Mouse (Mus musculus): ENCODE measurements around the gene Dbx2.

Gene Dbx2

GRCm38 (mm10) chr15:95655860-95656259 lies at the start of gene Dbx2:
Gene Dbx2, minus strand, starts transcription at chr15:95655960.
- DNase-seq (ENCODE audit: low spot score in 2 of 2) = no peak

GRCm38 (mm10) chr15:95702206-95702605 lies 46.4 kb upstream of the Dbx2 start:
- no peak for DNase-seq (ENCODE audit: low spot score in 2 of 2)

GRCm38 (mm10) chr15:95701573-95701972 lies 45.8 kb upstream of the Dbx2 start:
- DNase-seq (ENCODE audit: low spot score in 2 of 2) = no peak

GRCm38 (mm10) chr15:95699371-95699770 lies 43.6 kb upstream of the Dbx2 start:
- DNase-seq (ENCODE audit: low spot score in 2 of 2) = no peak

- DNase-seq (ENCODE audit: low spot score in 2 of 2) = peak in 1 of 2 experiments; percentile 32
Measured at GRCm38 (mm10) chr15:95693759-95694158, 38.0 kb upstream of the Dbx2 start.

GRCm38 (mm10) chr15:95691594-95691993 lies 35.8 kb upstream of the Dbx2 start:
- DNase-seq (ENCODE audit: low spot score in 2 of 2) = no peak

GRCm38 (mm10) chr15:95691129-95691528 lies 35.4 kb upstream of the Dbx2 start:
- no peak for DNase-seq (ENCODE audit: low spot score in 2 of 2)

GRCm38 (mm10) chr15:95682620-95683019 lies 26.9 kb upstream of the Dbx2 start:
- no peak for DNase-seq (ENCODE audit: low spot score in 2 of 2)

GRCm38 (mm10) chr15:95675645-95676044 lies 19.9 kb upstream of the Dbx2 start:
- DNase-seq (ENCODE audit: low spot score in 2 of 2) = no peak

- peak; percentile 8 to 17 for DNase-seq (ENCODE audit: low spot score in 2 of 2)
Measured at GRCm38 (mm10) chr15:95675176-95675575, 19.4 kb upstream of the Dbx2 start.

- DNase-seq (ENCODE audit: low spot score in 2 of 2) = peak; percentile 39 to 61
Measured at GRCm38 (mm10) chr15:95667209-95667608, 11.4 kb upstream of the Dbx2 start.

GRCm38 (mm10) chr15:95665002-95665401 lies 9.2 kb upstream of the Dbx2 start:
- DNase-seq (ENCODE audit: low spot score in 2 of 2) = no peak

GRCm38 (mm10) chr15:95661718-95662117 lies 6.0 kb upstream of the Dbx2 start:
- DNase-seq (ENCODE audit: low spot score in 2 of 2) = no peak

GRCm38 (mm10) chr15:95660368-95660767 lies 4.6 kb upstream of the Dbx2 start:
- DNase-seq (ENCODE audit: low spot score in 2 of 2) = no peak

GRCm38 (mm10) chr15:95654211-95654897 lies 1.4 kb downstream of the Dbx2 start:
- no peak for DNase-seq (ENCODE audit: low spot score in 2 of 2)

GRCm38 (mm10) chr15:95653812-95654210 lies 1.9 kb downstream of the Dbx2 start:
- DNase-seq (ENCODE audit: low spot score in 2 of 2) = no peak

- DNase-seq (ENCODE audit: low spot score in 2 of 2) = no peak
Measured at GRCm38 (mm10) chr15:95652898-95653707, 2.7 kb downstream of the Dbx2 start.

GRCm38 (mm10) chr15:95651824-95652223 lies 3.9 kb downstream of the Dbx2 start:
- no peak for DNase-seq (ENCODE audit: low spot score in 2 of 2)

- DNase-seq (ENCODE audit: low spot score in 2 of 2) = no peak
Measured at GRCm38 (mm10) chr15:95643505-95644029, 12.2 kb downstream of the Dbx2 start.

- no peak for DNase-seq (ENCODE audit: low spot score in 2 of 2)
Measured at GRCm38 (mm10) chr15:95640347-95640746, 15.4 kb downstream of the Dbx2 start.

GRCm38 (mm10) chr15:95639829-95640134 lies 16.0 kb downstream of the Dbx2 start:
- DNase-seq (ENCODE audit: low spot score in 2 of 2) = no peak

- no peak for DNase-seq (ENCODE audit: low spot score in 2 of 2)
Measured at GRCm38 (mm10) chr15:95639115-95639828, 16.5 kb downstream of the Dbx2 start.
